Mouse (Mus musculus) olfactory bulb, adult 2 months (tissue): ENCODE data around the gene Natd1.

Experiments
- CTCF ChIP-seq: fragments of 200-500 bp; IDR thresholded peaks from 2 replicates; pipeline ENCODE4 v1.5.1; 2012; ENCODE audit warnings: low read depth, mild to moderate bottlenecking, low read length, moderate library complexity; ENCODE audit not compliant: insufficient read depth
- POLR2A ChIP-seq: fragments of 200-500 bp; IDR thresholded peaks from 2 replicates; pipeline ENCODE4 v1.6.1; 2012; ENCODE audit warnings: mild to moderate bottlenecking, low read depth, low read length, moderate library complexity; ENCODE audit not compliant: insufficient read depth

- TF ChIP-seq POLR2A (no peak), CTCF (no peak)
Observed at GRCm38 (mm10) chr11:60941370-60941769, 26.8 kb upstream of the Natd1 start.
